Mouse (Mus musculus): ENCODE measurements around the gene Mad2l2.

DNA sequence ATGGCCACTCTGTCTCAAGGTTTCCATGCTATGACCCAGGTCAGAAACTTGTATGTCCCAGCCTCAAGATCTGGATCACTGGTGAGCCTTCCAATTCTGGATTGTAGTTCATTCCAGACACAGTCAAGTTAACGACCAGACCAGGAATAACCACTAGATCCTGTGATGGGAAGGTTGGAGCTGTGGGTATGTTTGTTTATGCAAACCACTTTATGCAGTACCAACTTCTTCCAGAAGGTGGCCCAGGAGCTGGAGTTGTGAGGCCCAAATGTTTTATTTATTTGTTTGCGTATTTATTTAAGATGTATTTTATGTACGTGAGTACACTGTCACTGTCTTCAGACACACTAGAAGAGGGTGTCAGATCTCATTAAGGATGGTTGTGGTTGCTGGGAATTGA, 24.8 kb downstream of the Mad2l2 start:
- no peak for TF ChIP-seq POLR2A (IDR thresholded peaks at IDR 0.05; ENCODE audit: control insufficient read depth, low read depth, low read length)
- no peak for TF ChIP-seq CTCF (IDR thresholded peaks at IDR 0.05; ENCODE audit: control insufficient read depth, insufficient read depth, insufficient replicate concordance, low read depth, low read length)

Data from testis, adult 2 months (tissue).